Mouse (Mus musculus) intestine, embryonic 15.5 days (tissue): ENCODE results near the gene Amz2. TPM values are rescaled to one million over a fixed set of nuclear protein-coding genes. Genes with fewer than 3 reads are reported as not detected.

Source experiments
- polyA plus RNA-seq: library from polyadenylated mRNA; unstranded; fragments of >200 nt; fragmentation: Nextera tagmentation; extraction: Ambion mirVana; gene quantifications from 2 replicates; pipeline ENCODE4 v1.2.1, GENCODE M21; 2015

The Amz2 gene
- polyA plus RNA-seq, 1 experiment from 2014 or later: 38.4 TPM

Other genes starting within 250 kb of the Amz2 start
- 3.6 and 4.2 TPM in 2 replicates for gene Rgs9, start 127.8 kb upstream of the Amz2 start, polyA plus RNA-seq
- gene Gna13, start 63.1 kb upstream of the Amz2 start, polyA plus RNA-seq: 32.2 and 32.7 TPM in 2 replicates
- gene 9930022D16Rik, start 12.0 kb upstream of the Amz2 start, polyA plus RNA-seq: not detected in 2 replicates
- gene Arsg, start 47.4 kb downstream of the Amz2 start, polyA plus RNA-seq: 3.3 and 3.6 TPM in 2 replicates
- gene Slc16a6, start 47.7 kb downstream of the Amz2 start, polyA plus RNA-seq: 15.4 and 16.6 TPM in 2 replicates
- 27.4 and 30.4 TPM in 2 replicates for gene Wipi1, start 186.0 kb downstream of the Amz2 start, polyA plus RNA-seq
- gene Prkar1a, start 223.5 kb downstream of the Amz2 start, polyA plus RNA-seq: 270 and 286 TPM in 2 replicates